Mouse (Mus musculus) gastrocnemius, adult 8-10 months (tissue): ENCODE data around the gene Rpl36a. TPM values are rescaled to one million over a fixed set of nuclear protein-coding genes. Genes with fewer than 3 reads are reported as not detected.

Experiments used
- DNase-seq, 2 experiments: peaks; one replicate each; pipeline ENCODE4 v3.0.0; 2022; ENCODE audit warnings: low spot score in 2 of 2
- total RNA-seq, 4 experiments: library from RNA; stranded (reverse); gene quantifications; 2 replicates each; pipeline ENCODE4 v1.2.4; 2022

Rpl36a gene
- total RNA-seq, 4 experiments from 2014 or later: 80.7 to 125 (median 107) TPM

GRCm38 (mm10) chrX:134599922-134600565, 14.6 kb downstream of the Rpl36a start:
- DNase-seq: no peak

GRCm38 (mm10) chrX:134600659-134601379, 15.4 kb downstream of the Rpl36a start, which contains the start of the genes Gla and Hnrnph2:
Gene Gla (minus strand): TSS chrX:134601125.
Gene Hnrnph2 (plus strand): TSS chrX:134601179.
- peak; percentile 85 to 89 for DNase-seq

- no peak for DNase-seq
Measured at GRCm38 (mm10) chrX:134601380-134602120, 16.1 kb downstream of the Rpl36a start.

GRCm38 (mm10) chrX:134609472-134609871, 24.0 kb downstream of the Rpl36a start:
- DNase-seq: no peak

- DNase-seq: no peak
Measured at GRCm38 (mm10) chrX:134610984-134611383, 25.5 kb downstream of the Rpl36a start.

GRCm38 (mm10) chrX:134612285-134612959, 27.0 kb downstream of the Rpl36a start:
- peak; percentile 5 to 28 for DNase-seq

GRCm38 (mm10) chrX:134614306-134614705, 28.9 kb downstream of the Rpl36a start:
- no peak for DNase-seq

GRCm38 (mm10) chrX:134619695-134620094, 34.2 kb downstream of the Rpl36a start:
- no peak for DNase-seq

- no peak for DNase-seq
Measured at GRCm38 (mm10) chrX:134620254-134620865, 34.9 kb downstream of the Rpl36a start.

- no peak for DNase-seq
Measured at GRCm38 (mm10) chrX:134621685-134622084, 36.2 kb downstream of the Rpl36a start.

- DNase-seq: no peak
Measured at GRCm38 (mm10) chrX:134623350-134623749, 37.9 kb downstream of the Rpl36a start.

GRCm38 (mm10) chrX:134628200-134628599, 42.7 kb downstream of the Rpl36a start:
- DNase-seq: no peak

- DNase-seq: no peak
Measured at GRCm38 (mm10) chrX:134632710-134633109, 47.3 kb downstream of the Rpl36a start.

- DNase-seq: no peak
Measured at GRCm38 (mm10) chrX:134635111-134635510, 49.7 kb downstream of the Rpl36a start.

GRCm38 (mm10) chrX:134635860-134636259, 50.4 kb downstream of the Rpl36a start:
- no peak for DNase-seq

Other genes with a start within 250 kb of the Rpl36a start
- gene Drp2, start 181.1 kb upstream of the Rpl36a start, total RNA-seq: 1 to 10 TPM; 1.7 to 5.4 (median 2.9) TPM
- not detected for gene Taf7l, start 109.2 kb upstream of the Rpl36a start, total RNA-seq
- gene Timm8a1, start 43.8 kb upstream of the Rpl36a start, total RNA-seq: 10 to 100 TPM in 1 of 4 experiments, 1 to 10 TPM in 3; 7.9 to 12.2 (median 9.1) TPM
- gene Btk, start 2.1 kb upstream of the Rpl36a start, total RNA-seq: under 1 TPM in 2 of 4 experiments, not detected in 2; 0.22 to 0.27 TPM
- gene Gla, start 15.5 kb downstream of the Rpl36a start, total RNA-seq: 1 to 10 TPM; 2.0 to 2.6 (median 2.3) TPM
- 10 to 100 TPM; 46.0 to 54.3 (median 50.3) TPM for gene Hnrnph2, start 15.5 kb downstream of the Rpl36a start, total RNA-seq
- gene Armcx4, start 100.9 kb downstream of the Rpl36a start, total RNA-seq: 1 to 10 TPM; 5.5 to 9.5 (median 7.6) TPM
- gene Armcx1, start 132.3 kb downstream of the Rpl36a start, total RNA-seq: 1 to 10 TPM in 3 of 4 experiments, under 1 TPM in 1; 0.92 to 2.2 (median 1.6) TPM
- gene Armcx6, start 165.8 kb downstream of the Rpl36a start, total RNA-seq: 1 to 10 TPM in 3 of 4 experiments, under 1 TPM in 1; 0.96 to 2.1 (median 1.7) TPM
- 10 to 100 TPM; 18.1 to 20.0 (median 19.3) TPM for gene Armcx3, start 170.9 kb downstream of the Rpl36a start, total RNA-seq
- 1 to 10 TPM; 1.4 to 2.3 (median 1.5) TPM for gene Armcx2, start 223.6 kb downstream of the Rpl36a start, total RNA-seq